Mouse (Mus musculus) heart, postnatal 0 days (tissue): ENCODE measurements around the gene 9930021J03Rik. TPM values are rescaled to one million over a fixed set of nuclear protein-coding genes. Genes with fewer than 3 reads are reported as not detected.

ENCODE experiments used
- ATAC-seq: fragments of 200-750 bp; cut with Nextera tagmentation; 2 replicates; pipeline ENCODE4 v1.8.0; 2017; ENCODE audit warnings: low read depth, moderate number of reproducible peaks, moderate library complexity; ENCODE audit not compliant: insufficient read depth
- DNase-seq: peaks from one replicate; pipeline ENCODE4 v3.0.0-alpha.2; 2016; ENCODE audit warnings: low spot score
- H3K27ac ChIP-seq: fragments of 300-500 bp; sonication (generic); 2 replicates; pipeline ENCODE4 v1.5.1; 2014; ENCODE audit warnings: low read depth, mild to moderate bottlenecking
- H3K27me3 ChIP-seq: fragments of 300-500 bp; sonication (generic); 2 replicates; pipeline ENCODE4 v1.6.1; 2014; ENCODE audit warnings: low read length, mixed read lengths; ENCODE audit not compliant: control insufficient read depth, insufficient read depth
- H3K36me3 ChIP-seq: fragments of 300-500 bp; sonication (generic); replicated peaks from 2 replicates; pipeline ENCODE4 v1.6.1; 2014; ENCODE audit warnings: low read length, mixed read lengths; ENCODE audit not compliant: control insufficient read depth, insufficient read depth
- H3K4me1 ChIP-seq: fragments of 300-500 bp; sonication (generic); 2 replicates; pipeline ENCODE4 v1.6.1; 2014; ENCODE audit warnings: antibody characterized with exemption; ENCODE audit not compliant: control insufficient read depth, insufficient read depth
- H3K4me2 ChIP-seq: fragments of 300-500 bp; sonication (generic); 2 replicates; pipeline ENCODE4 v1.6.1; 2014; ENCODE audit warnings: low read depth, mild to moderate bottlenecking, low read length, moderate library complexity
- H3K4me3 ChIP-seq: fragments of 300-500 bp; sonication (generic); 2 replicates; pipeline ENCODE4 v1.5.1; 2014; ENCODE audit warnings: low read depth, low read length
- H3K9ac ChIP-seq: fragments of 300-500 bp; sonication (generic); replicated peaks from 2 replicates; pipeline ENCODE4 v1.6.1; 2014; ENCODE audit warnings: low read depth, low read length, mixed read lengths
- H3K9me3 ChIP-seq: fragments of 300-500 bp; sonication (generic); replicated peaks from 2 replicates; pipeline ENCODE4 v1.6.1; 2016; ENCODE audit warnings: low read length; ENCODE audit not compliant: control insufficient read depth
- CTCF ChIP-seq: IDR thresholded peaks from 2 replicates; pipeline ENCODE4 v1.5.1; 2016; ENCODE audit warnings: antibody characterized with exemption, control low read depth, low read depth
- EP300 ChIP-seq: IDR thresholded peaks from 2 replicates; pipeline ENCODE4 v1.6.1; 2016; ENCODE audit warnings: antibody characterized with exemption, low read depth
- WGBS: fragments of 180-500 bp; shearing (Covaris S2); extraction: QIAGEN DNeasy Blood & Tissue Kit; methylation state at CpG from one replicate; pipeline ENCODE4 v1.1.7; 2014; 5-methylcytosine and 5-hydroxymethylcytosine counted together
- polyA plus RNA-seq: library from polyadenylated mRNA; unstranded; fragments of >200 nt; fragmentation: Nextera tagmentation; extraction: Ambion mirVana; gene quantifications from 2 replicates; pipeline ENCODE4 v1.2.1, GENCODE M21; 2015
- total RNA-seq: library from RNA; depleted of rRNA; stranded (reverse); fragments of >200 nt; gene quantifications from 2 replicates; pipeline ENCODE4 v1.2.3, GENCODE M21; 2014; ENCODE audit warnings: low replicate concordance

Gene 9930021J03Rik
- total and polyA plus RNA-seq, 2 experiments from 2014 or later: 1.9 to 8.6 TPM

DNA sequence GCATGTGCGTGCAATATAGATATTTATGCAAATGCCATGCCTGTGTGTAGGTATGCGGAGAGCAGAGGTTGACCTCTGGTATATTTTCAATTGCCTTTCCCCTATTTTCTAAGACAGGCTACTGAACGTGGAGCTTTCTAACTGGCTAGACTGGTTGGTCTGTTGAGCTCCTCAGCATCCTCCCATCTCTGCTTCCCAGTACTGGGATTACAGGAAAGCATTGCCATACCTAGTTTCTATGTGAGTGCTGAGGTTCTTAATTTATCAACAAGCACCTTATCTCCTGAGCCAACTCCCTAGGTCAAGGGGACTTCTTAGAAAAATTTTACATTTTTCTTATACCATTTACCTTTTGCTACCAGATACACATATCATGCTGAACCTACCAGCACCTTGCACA is 8.4 kb downstream of the 9930021J03Rik start:
- no peaks in the 10 kb centered on the region for H3K36me3 ChIP-seq
- H3K4me1 ChIP-seq: 0 out of 2 replicates have a peak, but pooled peaks cover 3% of the 10 kb centered on the region
- no peak overlapping the region for H3K9ac ChIP-seq
- no peak for TF ChIP-seq CTCF
- TF ChIP-seq EP300: no peak
- H3K9me3 ChIP-seq: no peaks in the 10 kb centered on the region
- 81% methylated on average over 3 of the region's 3 CpGs for whole genome bisulfite sequencing
- H3K4me2 ChIP-seq: no peak overlapping the region
- DNase-seq (no peak), ATAC-seq (no peak)
- no peak overlapping the region for H3K27ac ChIP-seq
- no peaks in the 10 kb centered on the region for H3K27me3 ChIP-seq
- no peak overlapping the region for H3K4me3 ChIP-seq

DNA sequence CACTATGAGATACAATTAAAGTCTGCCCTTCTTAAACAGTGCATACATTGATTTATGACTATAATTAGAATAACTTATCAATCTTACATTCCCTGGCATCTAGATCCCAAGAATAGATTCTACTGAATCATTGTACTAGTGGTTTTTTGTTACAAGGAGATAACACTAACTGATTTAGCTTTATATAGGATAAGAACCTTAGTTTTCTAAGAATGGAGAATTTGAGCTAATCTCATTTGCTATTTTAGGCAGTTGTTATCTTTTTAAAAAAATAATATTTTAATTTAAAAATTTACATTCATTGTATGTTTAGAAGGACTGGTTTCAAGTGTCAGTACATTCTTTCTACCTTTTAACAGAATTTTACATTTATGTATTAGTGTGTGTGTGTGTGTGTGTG is 17.8 kb downstream of the 9930021J03Rik start:
- no peak overlapping the region for H3K4me3 ChIP-seq
- TF ChIP-seq CTCF: no peak
- no peak for TF ChIP-seq EP300

GRCm38 (mm10) chr19:29782914-29783313 is 22.9 kb downstream of the 9930021J03Rik start:
- DNase-seq (no peak), ATAC-seq (no peak)
- 77% methylated on average over 2 of the region's 2 CpGs for WGBS
- Histone ChIP-seq H3K36me3 (0 out of 2 replicates have a peak, but pooled peaks cover 8% of the 10 kb centered on the region), H3K4me3 (no peak overlapping the region), H3K4me2 (no peak overlapping the region), H3K4me1 (no peaks in the 10 kb centered on the region), H3K27ac (no peak overlapping the region), H3K9me3 (no peaks in the 10 kb centered on the region), H3K27me3 (no peaks in the 10 kb centered on the region), H3K9ac (no peak overlapping the region)
- no peak for TF ChIP-seq EP300
- no peak for TF ChIP-seq CTCF

More for the DNA sequence above, 17.8 kb downstream of the 9930021J03Rik start:
- H3K9me3 ChIP-seq: no peaks in the 10 kb centered on the region
- H3K4me2 ChIP-seq: no peak overlapping the region
- DNase-seq (no peak), ATAC-seq (no peak)
- peaks cover 8% of the 10 kb centered on the region; the same call in 1 of the 2 replicates for H3K36me3 ChIP-seq
- no peaks in the 10 kb centered on the region for H3K27me3 ChIP-seq
- no peak overlapping the region for H3K27ac ChIP-seq
- no peak overlapping the region for H3K9ac ChIP-seq
- H3K4me1 ChIP-seq: no peaks in the 10 kb centered on the region

- Histone ChIP-seq H3K4me3 (no peak overlapping the region), H3K27me3 (no peaks in the 10 kb centered on the region), H3K4me1 (no peaks in the 10 kb centered on the region), H3K9ac (no peak overlapping the region), H3K36me3 (peaks cover 6% of the 10 kb centered on the region; the same call in 1 of the 2 replicates), H3K4me2 (no peak overlapping the region), H3K27ac (no peak overlapping the region), H3K9me3 (no peaks in the 10 kb centered on the region)
- DNase-seq (no peak), ATAC-seq (no peak)
- 91% methylated on average over 2 of the region's 2 CpGs for WGBS
- TF ChIP-seq CTCF: no peak
- no peak for TF ChIP-seq EP300
Observed at GRCm38 (mm10) chr19:29753939-29754338, 51.9 kb downstream of the 9930021J03Rik start.

GRCm38 (mm10) chr19:29750994-29751393 is 54.8 kb downstream of the 9930021J03Rik start:
- Histone ChIP-seq H3K9me3 (no peaks in the 10 kb centered on the region), H3K4me2 (no peak overlapping the region), H3K9ac (no peak overlapping the region), H3K4me1 (no peaks in the 10 kb centered on the region), H3K27ac (no peak overlapping the region), H3K36me3 (peaks cover 6% of the 10 kb centered on the region; the same call in 1 of the 2 replicates), H3K27me3 (no peaks in the 10 kb centered on the region), H3K4me3 (no peak overlapping the region)
- TF ChIP-seq CTCF: no peak
- no peak for TF ChIP-seq EP300
- no peak for DNase-seq
- WGBS: 92% methylated on average over 3 of the region's 3 CpGs
- ATAC-seq: no peak

DNA sequence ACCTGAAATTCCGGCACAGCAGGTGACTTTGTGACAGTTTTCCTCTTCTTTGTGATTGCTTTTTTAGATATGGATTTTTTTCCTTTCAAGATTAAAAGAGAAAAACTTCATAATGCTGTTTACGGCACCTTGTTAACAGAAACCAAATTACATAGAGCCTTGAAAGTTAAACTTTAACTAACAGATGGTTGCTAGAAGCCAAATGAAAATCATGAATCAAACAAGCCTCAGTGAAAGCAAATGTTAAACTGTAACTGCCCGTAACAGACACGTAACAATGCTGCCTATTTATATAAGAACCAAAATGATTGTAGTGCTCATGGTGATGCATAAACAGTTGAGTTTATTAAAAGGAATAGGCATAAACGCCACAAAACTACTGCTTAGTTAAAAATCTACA is 62.3 kb downstream of the 9930021J03Rik start:
- Histone ChIP-seq H3K4me2 (no peak overlapping the region), H3K9ac (no peak overlapping the region), H3K4me3 (no peak overlapping the region), H3K4me1 (no peaks in the 10 kb centered on the region), H3K9me3 (no peaks in the 10 kb centered on the region), H3K27ac (no peak overlapping the region), H3K27me3 (no peaks in the 10 kb centered on the region), H3K36me3 (no peaks in the 10 kb centered on the region)
- ATAC-seq: no peak
- no peak for DNase-seq
- WGBS: 92% methylated on average over 5 of the region's 5 CpGs
- TF ChIP-seq CTCF (no peak), EP300 (no peak)
